Mouse (Mus musculus): ENCODE results near the gene Zfp445. TPM values are rescaled to one million over a fixed set of nuclear protein-coding genes. Genes with fewer than 3 reads are reported as not detected.

The Zfp445 gene
- total and polyA plus RNA-seq, 3 experiments, result 25.4 to 61.5 (median 45.5) TPM

GRCm38 (mm10) chr9:122812386-122812785 is 53.4 kb downstream of the Zfp445 start:
- no peak overlapping the region for H3K27ac ChIP-seq (ENCODE audit: control insufficient read depth, low read depth, low read length)
- no peaks in the 10 kb centered on the region for H3K9me3 ChIP-seq (replicated peaks; ENCODE audit: insufficient read depth, low read length)
- TF ChIP-seq BHLHE40 (IDR thresholded peaks at IDR 0.05; ENCODE audit: borderline replicate concordance, low read depth, low read length) (no peak), GATA1 (IDR thresholded peaks at IDR 0.05; ENCODE audit: low read depth, low read length) (no peak), ZKSCAN1 (IDR thresholded peaks at IDR 0.05; ENCODE audit: low read depth, low read length) (no peak), MAX (IDR thresholded peaks at IDR 0.05; ENCODE audit: low read length) (no peak), MYC (IDR thresholded peaks at IDR 0.05; ENCODE audit: low read depth, low read length) (no peak), MEF2A (IDR thresholded peaks at IDR 0.05; ENCODE audit: extremely low read depth, insufficient replicate concordance, low read depth, low read length, poor library complexity, severe bottlenecking) (no peak), GABPA (IDR thresholded peaks at IDR 0.05; ENCODE audit: low read depth, low read length) (no peak), USF1 (IDR thresholded peaks at IDR 0.05; ENCODE audit: low read depth, low read length) (no peak), EP300 (IDR thresholded peaks at IDR 0.05; ENCODE audit: low read depth in 1 of 2, low read length in 2 of 2) (no peak), TCF12 (IDR thresholded peaks at IDR 0.05; ENCODE audit: low read depth, low read length) (no peak), ZMIZ1 (IDR thresholded peaks at IDR 0.05; ENCODE audit: low read depth, low read length) (no peak), HCFC1 (IDR thresholded peaks at IDR 0.05; ENCODE audit: low read depth, low read length) (no peak), ETS1 (IDR thresholded peaks at IDR 0.05; ENCODE audit: low read depth, low read length) (no peak), USF2 (IDR thresholded peaks at IDR 0.05; ENCODE audit: borderline replicate concordance in 1 of 2, insufficient read depth in 1 of 2, low read depth in 1 of 2, low read length in 2 of 2) (no peak), RCOR1 (IDR thresholded peaks at IDR 0.05; ENCODE audit: low read depth, low read length) (no peak), POLR2AphosphoS2 (IDR thresholded peaks at IDR 0.05; ENCODE audit: low read length) (no peak)
- H3K4me1 ChIP-seq (ENCODE audit: control insufficient read depth in 1 of 2, insufficient read depth in 2 of 2, low read length in 2 of 2), result no peaks in the 10 kb centered on the region
- H3K9ac ChIP-seq (ENCODE audit: control insufficient read depth, low read depth, low read length, poor library complexity, severe bottlenecking), result no peak overlapping the region
- DNase-seq (ENCODE audit: low read depth, low spot score), result no peak
- H3K79me2 ChIP-seq (ENCODE audit: control insufficient read depth, insufficient read depth, low read length, poor library complexity), result no peaks in the 10 kb centered on the region
- no peaks in the 10 kb centered on the region for H3K36me3 ChIP-seq (ENCODE audit: control insufficient read depth in 1 of 2, insufficient read depth in 2 of 2, low read length in 2 of 2)
- H3K27me3 ChIP-seq (ENCODE audit: control insufficient read depth in 1 of 2, insufficient read depth in 2 of 2, low read length in 2 of 2), result no peaks in the 10 kb centered on the region
- H3K4me3 ChIP-seq (ENCODE audit: control insufficient read depth in 1 of 2, insufficient read depth in 1 of 2, low read depth in 2 of 2, low read length in 2 of 2), result no peak overlapping the region

DNA sequence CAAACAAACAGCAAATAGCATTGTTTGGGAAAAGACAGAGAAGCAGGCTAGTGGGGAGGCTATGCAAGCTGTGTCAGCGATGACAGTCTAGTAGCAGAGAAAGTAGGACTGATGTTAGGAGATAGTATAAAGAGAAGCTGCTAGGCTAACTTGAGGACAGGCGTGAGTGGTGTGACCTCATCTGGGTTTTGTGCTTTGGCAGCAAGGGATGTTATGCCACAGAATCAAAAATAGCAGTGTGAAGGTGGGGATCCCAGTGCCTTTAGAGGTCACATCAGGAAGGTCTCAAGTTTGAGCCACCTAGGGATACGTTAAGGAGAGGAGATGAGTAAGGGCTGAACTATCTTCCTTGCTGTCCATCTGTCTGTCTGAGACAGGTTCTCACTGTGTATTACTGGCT is 55.6 kb downstream of the Zfp445 start:
- no peak overlapping the region for H3K27ac ChIP-seq (ENCODE audit: control insufficient read depth, low read depth, low read length)
- no peaks in the 10 kb centered on the region for H3K27me3 ChIP-seq (ENCODE audit: control insufficient read depth in 1 of 2, insufficient read depth in 2 of 2, low read length in 2 of 2)
- no peaks in the 10 kb centered on the region for H3K9me3 ChIP-seq (replicated peaks; ENCODE audit: insufficient read depth, low read length)
- no peak for TF ChIP-seq ZKSCAN1 (IDR thresholded peaks at IDR 0.05; ENCODE audit: low read depth, low read length)
- no peak for TF ChIP-seq NRF1 (IDR thresholded peaks at IDR 0.05; ENCODE audit: insufficient read depth, low read depth, low read length, poor library complexity, severe bottlenecking)
- TF ChIP-seq JUND (IDR thresholded peaks at IDR 0.05; ENCODE audit: low read depth, low read length), result no peak
- TF ChIP-seq RAD21 (IDR thresholded peaks at IDR 0.05; ENCODE audit: low read depth, low read length), result no peak
- peaks cover 0 to 6% of the 10 kb centered on the region in 2 experiments; a peak in 1 of 4 replicates for H3K4me1 ChIP-seq (ENCODE audit: control insufficient read depth in 1 of 2, insufficient read depth in 2 of 2, low read length in 2 of 2)
- H3K36me3 ChIP-seq (ENCODE audit: control insufficient read depth in 1 of 2, insufficient read depth in 2 of 2, low read length in 2 of 2), result peaks cover 0 to 4% of the 10 kb centered on the region in 2 experiments; a peak in 2 of 4 replicates
- no peak for DNase-seq (ENCODE audit: low read depth, low spot score)
- no peak overlapping the region for H3K9ac ChIP-seq (ENCODE audit: control insufficient read depth, low read depth, low read length, poor library complexity, severe bottlenecking)
- no peak overlapping the region for H3K4me3 ChIP-seq (ENCODE audit: control insufficient read depth in 1 of 2, insufficient read depth in 1 of 2, low read depth in 2 of 2, low read length in 2 of 2)
- peaks cover 2% of the 10 kb centered on the region; the same call in 1 of the 2 replicates for H3K79me2 ChIP-seq (ENCODE audit: control insufficient read depth, insufficient read depth, low read length, poor library complexity)

Measured in MEL (cell line).